Mouse (Mus musculus) limb, embryonic 12.5 days (tissue): ENCODE data around the gene Lrrc28. TPM values are rescaled to one million over a fixed set of nuclear protein-coding genes. Genes with fewer than 3 reads are reported as not detected.
A peak's percentile ranks its signal among the peaks of the same experiment; 100 is the strongest.

ENCODE experiments used
- ATAC-seq: fragments of 200-750 bp; cut with Nextera tagmentation; 2 replicates; pipeline ENCODE4 v1.8.0; 2017; ENCODE audit warnings: low read depth, moderate TSS enrichment; ENCODE audit not compliant: insufficient number of reproducible peaks, insufficient read depth, low FRiP score, low TSS enrichment
- H3K27ac ChIP-seq: fragments of 300-500 bp; sonication (generic); 2 replicates; pipeline ENCODE4 v1.5.1; 2016; ENCODE audit warnings: mild to moderate bottlenecking, moderate library complexity
- H3K27me3 ChIP-seq: fragments of 300-500 bp; sonication (generic); 2 replicates; pipeline ENCODE4 v1.6.1; 2016; ENCODE audit warnings: mild to moderate bottlenecking, moderate library complexity
- H3K36me3 ChIP-seq: fragments of 300-500 bp; sonication (generic); 2 replicates; pipeline ENCODE4 v1.6.1; 2016; ENCODE audit warnings: mild to moderate bottlenecking, moderate library complexity
- H3K4me1 ChIP-seq: fragments of 300-500 bp; sonication (generic); replicated peaks from 2 replicates; pipeline ENCODE4 v1.6.1; 2016
- H3K4me2 ChIP-seq: fragments of 300-500 bp; sonication (generic); 2 replicates; pipeline ENCODE4 v1.6.1; 2016; ENCODE audit warnings: mild to moderate bottlenecking, moderate library complexity
- H3K4me3 ChIP-seq: fragments of 300-500 bp; sonication (generic); replicated peaks from 2 replicates; pipeline ENCODE4 v1.5.1; 2016; ENCODE audit warnings: mild to moderate bottlenecking
- H3K9ac ChIP-seq: fragments of 300-500 bp; sonication (generic); replicated peaks from 2 replicates; pipeline ENCODE4 v1.6.1; 2016; ENCODE audit warnings: mild to moderate bottlenecking, moderate library complexity
- H3K9me3 ChIP-seq: fragments of 300-500 bp; sonication (generic); 2 replicates; pipeline ENCODE4 v1.6.1; 2016; ENCODE audit warnings: mild to moderate bottlenecking, moderate library complexity
- WGBS: fragments of 180-500 bp; shearing (Covaris S2); methylation state at CpG from one replicate; pipeline ENCODE4 v1.1.7; 2016; 5-methylcytosine and 5-hydroxymethylcytosine counted together
- polyA plus RNA-seq: library from polyadenylated mRNA; unstranded; fragments of >200 nt; fragmentation: Nextera tagmentation; extraction: Ambion mirVana; gene quantifications from 2 replicates; pipeline ENCODE4 v1.2.1, GENCODE M21; 2016

The Lrrc28 gene
- polyA plus RNA-seq, 1 experiment from 2014 or later = 27.1 TPM

GRCm38 (mm10) chr7:67558230-67558629, 86.8 kb downstream of the Lrrc28 start:
- Histone ChIP-seq H3K36me3 (no peaks in the 10 kb centered on the region), H3K9ac (no peak overlapping the region), H3K4me2 (no peak overlapping the region), H3K27me3 (no peaks in the 10 kb centered on the region), H3K4me3 (no peak overlapping the region), H3K9me3 (no peaks in the 10 kb centered on the region), H3K4me1 (peaks cover 10% of the 10 kb centered on the region), H3K27ac (no peak overlapping the region)
- WGBS = 86% methylated on average over 5 of the region's 5 CpGs
- ATAC-seq = no peak

GRCm38 (mm10) chr7:67554863-67555262, 90.2 kb downstream of the Lrrc28 start:
- no peak for ATAC-seq
- H3K9ac ChIP-seq = no peak overlapping the region
- H3K27ac ChIP-seq = no peak overlapping the region
- H3K36me3 ChIP-seq = no peaks in the 10 kb centered on the region
- WGBS = 92% methylated on average over 2 of the region's 2 CpGs
- no peaks in the 10 kb centered on the region for H3K9me3 ChIP-seq
- H3K4me3 ChIP-seq = no peak overlapping the region
- no peak overlapping the region for H3K4me2 ChIP-seq
- no peaks in the 10 kb centered on the region for H3K27me3 ChIP-seq
- H3K4me1 ChIP-seq = 0 out of 2 replicates have a peak, but pooled peaks cover 4% of the 10 kb centered on the region

DNA sequence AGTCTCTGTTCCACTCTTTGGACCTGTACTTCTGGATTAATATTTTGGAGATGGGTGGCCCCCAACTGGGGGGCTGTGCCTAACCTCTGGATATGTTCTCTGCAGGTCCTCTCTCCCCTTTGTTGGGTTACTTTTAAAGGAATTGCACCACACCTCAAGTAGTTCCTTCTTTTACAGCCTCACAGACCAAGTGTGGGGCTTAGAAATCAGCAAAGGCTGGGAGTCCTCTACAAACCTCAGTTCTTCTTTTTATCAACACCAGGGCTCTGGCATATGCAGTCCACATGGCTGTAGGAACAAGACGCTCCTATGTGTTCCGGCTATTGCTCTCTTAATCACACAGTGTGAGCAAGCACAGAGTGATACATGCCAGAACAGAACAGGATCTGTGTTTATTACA, 93.8 kb downstream of the Lrrc28 start:
- Histone ChIP-seq H3K9me3 (no peaks in the 10 kb centered on the region), H3K27me3 (no peaks in the 10 kb centered on the region), H3K4me3 (no peak overlapping the region), H3K36me3 (no peaks in the 10 kb centered on the region), H3K27ac (no peak overlapping the region), H3K4me1 (0 out of 2 replicates have a peak, but pooled peaks cover 4% of the 10 kb centered on the region), H3K4me2 (no peak overlapping the region), H3K9ac (no peak overlapping the region)
- ATAC-seq = no peak
- WGBS = 81% methylated on average over 2 of the region's 2 CpGs

- no peak overlapping the region for H3K27ac ChIP-seq
- ATAC-seq = peak; percentile 76; the same call in 1 of the 2 replicates
- 35% methylated on average over 6 of the region's 6 CpGs for WGBS
- no peak overlapping the region for H3K9ac ChIP-seq
- H3K4me3 ChIP-seq = no peak overlapping the region
- no peaks in the 10 kb centered on the region for H3K9me3 ChIP-seq
- H3K36me3 ChIP-seq = no peaks in the 10 kb centered on the region
- no peak overlapping the region for H3K4me2 ChIP-seq
- no peaks in the 10 kb centered on the region for H3K27me3 ChIP-seq
- no peaks in the 10 kb centered on the region for H3K4me1 ChIP-seq
Observed at GRCm38 (mm10) chr7:67549073-67549561, 96.0 kb downstream of the Lrrc28 start.

DNA sequence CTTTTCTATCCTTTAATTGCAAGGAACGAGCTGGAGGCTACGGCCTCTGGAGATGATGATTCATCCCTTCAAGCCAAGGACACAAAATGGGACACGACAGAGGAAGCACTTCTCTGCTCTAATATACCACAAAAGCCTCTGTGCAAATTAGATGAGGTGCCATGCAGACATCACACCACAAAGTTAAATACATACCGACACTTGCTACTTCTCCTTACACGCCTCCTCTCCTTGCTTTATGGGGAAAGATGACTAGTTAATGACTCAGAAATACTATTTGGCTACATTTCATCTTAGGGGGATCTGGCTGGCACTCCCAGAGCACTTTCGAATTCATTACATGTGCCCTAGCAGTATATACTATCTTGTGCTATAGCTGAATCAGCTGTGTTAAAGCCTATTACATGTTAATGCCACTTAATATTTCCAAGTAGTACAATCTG, 96.4 kb downstream of the Lrrc28 start:
- WGBS = 81% methylated on average over 6 of the region's 6 CpGs
- Histone ChIP-seq H3K4me3 (no peak overlapping the region), H3K4me1 (no peaks in the 10 kb centered on the region), H3K36me3 (no peaks in the 10 kb centered on the region), H3K9me3 (no peaks in the 10 kb centered on the region), H3K27ac (no peak overlapping the region), H3K27me3 (no peaks in the 10 kb centered on the region), H3K4me2 (no peak overlapping the region), H3K9ac (no peak overlapping the region)
- no peak for ATAC-seq

GRCm38 (mm10) chr7:67546282-67546681, 98.8 kb downstream of the Lrrc28 start:
- no peaks in the 10 kb centered on the region for H3K27me3 ChIP-seq
- no peak for ATAC-seq

GRCm38 (mm10) chr7:67544586-67544985, 100.5 kb downstream of the Lrrc28 start:
- no peak for ATAC-seq
- Histone ChIP-seq H3K4me3 (no peak overlapping the region), H3K4me2 (no peak overlapping the region), H3K36me3 (no peaks in the 10 kb centered on the region), H3K9ac (no peak overlapping the region), H3K27me3 (no peaks in the 10 kb centered on the region), H3K9me3 (no peaks in the 10 kb centered on the region), H3K4me1 (no peaks in the 10 kb centered on the region), H3K27ac (no peak overlapping the region)

More at GRCm38 (mm10) chr7:67546282-67546681, 98.8 kb downstream of the Lrrc28 start:
- H3K9ac ChIP-seq = no peak overlapping the region
- H3K27ac ChIP-seq = no peak overlapping the region
- WGBS = 92% methylated on average over 5 of the region's 5 CpGs
- H3K9me3 ChIP-seq = no peaks in the 10 kb centered on the region
- no peak overlapping the region for H3K4me2 ChIP-seq
- no peaks in the 10 kb centered on the region for H3K36me3 ChIP-seq
- H3K4me1 ChIP-seq = no peaks in the 10 kb centered on the region
- H3K4me3 ChIP-seq = no peak overlapping the region

DNA sequence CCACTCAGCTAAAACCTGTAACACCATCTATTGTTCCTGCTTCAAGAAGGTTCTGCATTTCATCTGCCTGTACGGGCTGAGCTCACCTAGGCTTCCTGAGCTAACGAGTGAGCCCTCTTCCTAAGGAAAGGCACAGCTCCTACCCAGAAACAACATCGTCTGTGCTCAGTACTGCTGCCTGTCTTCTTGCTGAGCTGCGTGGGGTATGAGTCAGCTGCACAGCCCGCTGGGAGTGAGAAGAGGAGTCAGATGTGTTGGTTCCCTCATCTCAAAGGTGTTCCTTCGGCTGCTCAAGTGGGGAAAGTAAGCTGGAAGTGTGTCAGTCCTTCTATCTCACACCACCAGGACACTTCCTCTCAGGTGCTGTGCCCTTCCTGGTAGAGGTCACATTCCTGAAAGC, 101.4 kb downstream of the Lrrc28 start:
- Histone ChIP-seq H3K9me3 (no peaks in the 10 kb centered on the region), H3K4me1 (no peaks in the 10 kb centered on the region), H3K4me3 (no peak overlapping the region), H3K36me3 (no peaks in the 10 kb centered on the region), H3K9ac (no peak overlapping the region), H3K4me2 (no peak overlapping the region), H3K27ac (no peak overlapping the region), H3K27me3 (no peaks in the 10 kb centered on the region)
- ATAC-seq = no peak
- WGBS = 86% methylated on average over 6 of the region's 6 CpGs

- no peak overlapping the region for H3K4me3 ChIP-seq
- H3K4me2 ChIP-seq = no peak overlapping the region
- no peaks in the 10 kb centered on the region for H3K27me3 ChIP-seq
- no peak overlapping the region for H3K9ac ChIP-seq
- H3K9me3 ChIP-seq = no peaks in the 10 kb centered on the region
- no peak for ATAC-seq
- H3K36me3 ChIP-seq = no peaks in the 10 kb centered on the region
- no peaks in the 10 kb centered on the region for H3K4me1 ChIP-seq
- no peak overlapping the region for H3K27ac ChIP-seq
- WGBS = 93% methylated on average over 11 of the region's 11 CpGs
Observed at GRCm38 (mm10) chr7:67536588-67537372, 108.3 kb downstream of the Lrrc28 start.

- no peak overlapping the region for H3K27ac ChIP-seq
- H3K4me1 ChIP-seq = no peaks in the 10 kb centered on the region; the same call in 1 of the 2 replicates
- no peaks in the 10 kb centered on the region for H3K9me3 ChIP-seq
- 84% methylated on average over 4 of the region's 4 CpGs for WGBS
- H3K4me3 ChIP-seq = no peak overlapping the region
- ATAC-seq = no peak
- no peaks in the 10 kb centered on the region for H3K36me3 ChIP-seq
- H3K9ac ChIP-seq = no peak overlapping the region
- H3K4me2 ChIP-seq = no peak overlapping the region
- no peaks in the 10 kb centered on the region for H3K27me3 ChIP-seq
Observed at GRCm38 (mm10) chr7:67535941-67536340, 109.1 kb downstream of the Lrrc28 start.

GRCm38 (mm10) chr7:67530981-67531380, 114.1 kb downstream of the Lrrc28 start:
- Histone ChIP-seq H3K27ac (no peak overlapping the region), H3K9me3 (no peaks in the 10 kb centered on the region), H3K4me3 (no peak overlapping the region), H3K4me1 (peaks cover 12% of the 10 kb centered on the region), H3K36me3 (peaks cover 4% of the 10 kb centered on the region; the same call in 1 of the 2 replicates), H3K9ac (no peak overlapping the region), H3K4me2 (no peak overlapping the region), H3K27me3 (no peaks in the 10 kb centered on the region)
- WGBS = 78% methylated on average over 2 of the region's 2 CpGs
- ATAC-seq = no peak
